Comparison of ENCODE assay signal across 26 mouse cellular contexts in the genomic region with DNA sequence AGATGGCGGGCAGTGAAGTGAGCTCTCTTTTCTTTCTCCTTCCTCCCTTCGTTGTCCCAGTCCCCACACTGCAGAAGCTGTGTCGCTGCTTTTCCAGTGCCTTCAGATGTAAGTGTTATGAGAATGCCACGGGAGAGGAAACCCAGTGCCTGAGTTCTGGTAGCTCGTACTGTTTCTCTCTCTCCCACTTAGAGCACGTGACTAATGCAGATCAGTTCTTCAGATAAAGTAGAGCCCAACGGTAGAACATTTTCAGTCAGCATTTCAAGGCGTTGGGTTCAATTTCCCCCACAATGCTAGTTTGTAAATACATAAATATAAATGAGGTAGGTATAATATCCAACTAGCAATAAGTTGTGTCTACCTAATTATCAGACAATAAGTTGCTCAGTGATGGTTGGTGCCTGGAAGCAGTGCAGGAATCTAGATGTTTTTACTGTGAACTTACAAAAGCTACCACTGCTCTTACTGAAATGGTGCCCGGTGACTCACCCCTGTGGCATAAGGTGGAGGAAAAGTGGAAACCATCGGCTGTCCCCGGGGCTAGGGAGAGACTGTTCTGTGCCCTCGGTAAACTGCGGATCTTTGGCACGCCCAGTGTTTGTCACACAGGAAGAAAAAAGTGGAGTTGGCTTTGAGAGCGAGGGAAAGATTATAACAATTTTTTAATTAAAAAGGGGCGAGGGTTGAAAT.
DNase-seq lines count a peak whose midpoint lies in the region; ATAC-seq and TF ChIP-seq lines count a peak whose summit lies in the region.
"Had no signal": no experiment of that assay in that cellular context is flagged by ENCODE, and none has a peak within 500 bp of the region (broad histone marks: within the 10 kb centered on the region; RNA-seq: fewer than 3 reads in every experiment).

No protein-coding gene starts in this region.

- TF ChIP-seq EP300 in liver, postnatal 0 days (IDR thresholded peaks at IDR 0.05; ENCODE audit: low read depth): no peak

- no peaks in the 10 kb centered on the region for H3K9me3 ChIP-seq in liver, postnatal 0 days (ENCODE audit: low read length)
- H3K9me3 ChIP-seq: forebrain, embryonic 10.5 days; forebrain, embryonic 13.5 days; heart, embryonic 10.5 days; heart, embryonic 13.5 days had no signal

- TF ChIP-seq POLR2A in myocyte (IDR thresholded peaks at IDR 0.05; ENCODE audit: insufficient read length, low read depth): no peak

- no peaks in the 10 kb centered on the region for H3K4me1 ChIP-seq in liver, postnatal 0 days (ENCODE audit: insufficient read depth)
- H3K4me1 ChIP-seq: forebrain, embryonic 10.5 days; forebrain, embryonic 13.5 days; heart, embryonic 10.5 days; heart, embryonic 13.5 days had no signal

- H3K9ac ChIP-seq in liver, postnatal 0 days (replicated peaks): no peak overlapping the region
- H3K9ac ChIP-seq: forebrain, embryonic 13.5 days; heart, embryonic 13.5 days; hindbrain, embryonic 14.5 days had no signal

- peak; percentile 50 for DNase-seq in lung, postnatal 36 days
- DNase-seq in lung, postnatal 14 days: no peak
- no peak for DNase-seq in thymus, adult 18-20 months
- DNase-seq in liver, postnatal 0 days: no peak
- DNase-seq: adrenal gland, adult 2 months; adrenal gland, postnatal 14 days; cerebellum, adult 11 months; cerebellum, adult 2 months; cerebellum, postnatal 10 days; gastrocnemius, postnatal 10 days; gastrocnemius, postnatal 36 days; heart, adult 2 months; heart, postnatal 14 days; heart, postnatal 4 days had no signal

- H3K79me3 ChIP-seq in C2C12 (ENCODE audit: low read depth): no peaks in the 10 kb centered on the region

- ATAC-seq in liver, postnatal 0 days: no peak
- ATAC-seq: forebrain, embryonic 13.5 days; forebrain, embryonic 16.5 days; hindbrain, postnatal 0 days; inflammation-experienced regulatory T-cells, adult 6 months; intestine, embryonic 16.5 days; Patski had no signal

- H3K27me3 ChIP-seq in C2C12 (ENCODE audit: control insufficient read depth, insufficient read depth, insufficient read length) (no peaks in the 10 kb centered on the region), myocyte (ENCODE audit: control insufficient read depth, insufficient read depth, insufficient read length) (no peaks in the 10 kb centered on the region)
- no peaks in the 10 kb centered on the region for H3K27me3 ChIP-seq in liver, postnatal 0 days (ENCODE audit: insufficient read depth, low read length)
- H3K27me3 ChIP-seq: forebrain, embryonic 13.5 days; heart, embryonic 13.5 days; Patski had no signal

- H3K36me3 ChIP-seq in C2C12 (ENCODE audit: control insufficient read depth, insufficient read depth) (no peaks in the 10 kb centered on the region), myocyte (ENCODE audit: control insufficient read depth, insufficient read depth) (no peaks in the 10 kb centered on the region)
- H3K36me3 ChIP-seq in liver, postnatal 0 days (replicated peaks; ENCODE audit: insufficient read depth, low read length): no peaks in the 10 kb centered on the region
- H3K36me3 ChIP-seq: forebrain, embryonic 10.5 days; heart, embryonic 10.5 days; heart, embryonic 13.5 days had no signal

- H3K27ac ChIP-seq in liver, postnatal 0 days (ENCODE audit: low read depth): no peak overlapping the region
- H3K27ac ChIP-seq: forebrain, embryonic 10.5 days; forebrain, embryonic 13.5 days; heart, adult 2 months; heart, embryonic 10.5 days; heart, embryonic 13.5 days; hindbrain, embryonic 14.5 days; hindbrain, postnatal 0 days had no signal

- TF ChIP-seq CTCF in C2C12 (IDR thresholded peaks at IDR 0.05; ENCODE audit: control insufficient read depth, insufficient read depth, insufficient read length): no peak
- TF ChIP-seq CTCF in liver, postnatal 0 days (IDR thresholded peaks at IDR 0.05; ENCODE audit: low read depth): no peak

- H3K4me3 ChIP-seq in C2C12 (ENCODE audit: insufficient read depth, poor library complexity, severe bottlenecking) (no peak overlapping the region), myocyte (no peak overlapping the region)
- H3K4me3 ChIP-seq in liver, postnatal 0 days (ENCODE audit: low read depth, low read length): no peak overlapping the region
- H3K4me3 ChIP-seq: forebrain, embryonic 10.5 days; forebrain, embryonic 13.5 days; heart, adult 2 months; heart, embryonic 10.5 days; heart, embryonic 13.5 days had no signal

- H3ac ChIP-seq in C2C12 (ENCODE audit: control insufficient read depth, insufficient read length, low read depth) (no peak overlapping the region), myocyte (ENCODE audit: control insufficient read depth, insufficient read length) (no peak overlapping the region)

- H3K79me2 ChIP-seq in C2C12 (ENCODE audit: control insufficient read depth, insufficient read depth) (no peaks in the 10 kb centered on the region), myocyte (ENCODE audit: control insufficient read depth, insufficient read depth) (no peaks in the 10 kb centered on the region)

- WGBS in liver, postnatal 0 days (ENCODE audit: insufficient replicate concordance): 72% methylated on average over 16 of the region's 16 CpGs

- peak overlapping the region; percentile 51 for H3K4me2 ChIP-seq in myocyte (ENCODE audit: low read depth)
- H3K4me2 ChIP-seq in liver, postnatal 0 days (ENCODE audit: low read depth, low read length): no peak overlapping the region
- H3K4me2 ChIP-seq: forebrain, embryonic 13.5 days; heart, embryonic 13.5 days; hindbrain, embryonic 14.5 days had no signal

TF ChIP-seq in C2C12, 6 proteins besides CTCF, POLR2A, EP300 and RAD21:
- TF ChIP-seq FOSL1 (IDR thresholded peaks at IDR 0.05; ENCODE audit: insufficient read depth, low read length, poor library complexity, severe bottlenecking) (no peak), MYOG (IDR thresholded peaks at IDR 0.05; ENCODE audit: control insufficient read depth, extremely low read depth, insufficient read length) (no peak), MAX (IDR thresholded peaks at IDR 0.05) (no peak), USF1 (IDR thresholded peaks at IDR 0.05; ENCODE audit: low read depth) (peak; percentile 88)

TF ChIP-seq in myocyte, 11 proteins besides CTCF, POLR2A, EP300 and RAD21:
- TF ChIP-seq USF1 (IDR thresholded peaks at IDR 0.05; ENCODE audit: low read depth) (peak; percentile 60), MAX (IDR thresholded peaks at IDR 0.05; ENCODE audit: low read depth) (no peak), REST (IDR thresholded peaks at IDR 0.05; ENCODE audit: insufficient read depth, insufficient read length) (no peak), CEBPB (IDR thresholded peaks at IDR 0.05; ENCODE audit: insufficient read depth, poor library complexity, severe bottlenecking) (no peak)
